Mouse (Mus musculus) embryonic fibroblast, embryonic 13.5 days (primary cell): ENCODE measurements around the gene Bag3.

ENCODE experiments used
- CTCF ChIP-seq: IDR thresholded peaks from 2 replicates; pipeline ENCODE4 v1.5.1; 2011; ENCODE audit warnings: mild to moderate bottlenecking, control low read depth, low read length, moderate library complexity, borderline replicate concordance; ENCODE audit not compliant: insufficient read depth
- POLR2A ChIP-seq: IDR thresholded peaks from 2 replicates; pipeline ENCODE4 v1.6.1; 2011; ENCODE audit warnings: low read depth, mild to moderate bottlenecking, control low read depth, low read length, moderate library complexity

DNA sequence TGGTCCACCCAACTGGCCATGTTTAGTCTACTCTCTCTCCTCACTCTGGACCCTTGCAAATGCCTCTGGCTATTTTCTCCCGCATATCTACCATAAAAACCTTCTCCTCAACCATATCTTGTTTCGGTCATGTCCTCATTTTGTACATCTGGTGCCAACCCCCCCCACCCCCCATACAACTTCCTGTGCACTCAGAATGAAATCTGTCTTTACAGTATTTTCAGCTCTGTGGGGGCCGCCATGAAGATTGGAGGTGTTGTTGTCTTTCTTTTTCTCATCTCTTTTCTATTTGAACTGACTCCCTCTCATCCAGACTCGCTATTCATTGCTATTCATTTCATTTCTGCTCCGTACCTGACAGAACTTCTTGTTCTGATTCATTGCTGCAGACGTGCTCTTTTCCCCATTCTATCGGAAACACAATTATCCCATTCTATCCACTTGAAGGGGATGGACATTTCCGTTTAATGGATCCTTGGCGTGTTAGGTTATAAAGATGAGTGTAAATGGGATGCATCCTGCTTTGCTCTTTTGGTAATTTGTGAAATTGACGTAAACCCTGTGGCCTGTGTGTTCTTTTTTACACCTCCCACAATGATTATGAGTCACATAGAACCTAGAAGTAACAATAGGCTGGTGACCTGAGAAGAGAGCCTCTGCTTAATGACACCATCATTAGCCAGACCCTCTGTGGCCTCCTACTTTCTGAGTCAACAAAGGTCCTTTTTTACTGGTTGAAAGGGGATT, 55.0 kb downstream of the Bag3 start:
- TF ChIP-seq CTCF, result no peak
- no peak for TF ChIP-seq POLR2A
